Comparison of ENCODE assay signal across 9 mouse cellular contexts in genomic region chr6:88369851-88370635, GRCm38 (mm10).
A peak's percentile ranks its signal among the peaks of the same experiment; 100 is the strongest.
DNase-seq lines count a peak whose midpoint lies in the region; ATAC-seq lines count a peak whose summit lies in the region.
"Had no signal": no experiment of that assay in that cellular context is flagged by ENCODE, and none has a peak within 500 bp of the region (broad histone marks: within the 10 kb centered on the region; RNA-seq: fewer than 3 reads in every experiment).

No protein-coding gene starts in this region.

- no peak overlapping the region for H3K9ac ChIP-seq in heart, embryonic 11.5 days (ENCODE audit: low read depth, low read length)

- H3K27me3 ChIP-seq in heart, embryonic 11.5 days (ENCODE audit: control insufficient read depth, insufficient read depth, low read length) = no peaks in the 10 kb centered on the region
- no peaks in the 10 kb centered on the region for H3K27me3 ChIP-seq in splenic B cell, adult 2 months (ENCODE audit: control insufficient read depth, insufficient read depth, low read length, poor library complexity, severe bottlenecking)
- H3K27me3 ChIP-seq: CH12.LX had no signal

- H3K27ac ChIP-seq in heart, embryonic 11.5 days (ENCODE audit: low read depth, low read length) = no peak overlapping the region

- H3K4me2 ChIP-seq in heart, embryonic 11.5 days = no peak overlapping the region

- H3K36me3 ChIP-seq in heart, embryonic 11.5 days (ENCODE audit: control insufficient read depth, insufficient read depth, low read length) = 0 out of 2 replicates have a peak, but pooled peaks cover 2% of the 10 kb centered on the region
- no peaks in the 10 kb centered on the region for H3K36me3 ChIP-seq in splenic B cell, adult 2 months (ENCODE audit: control insufficient read depth, insufficient read depth, low read length, poor library complexity, severe bottlenecking)

- peak; percentile 97 for DNase-seq in heart, adult 11 months
- peak; percentile 84 for DNase-seq in Muller cell, postnatal 12 days (ENCODE audit: inconsistent ontology term)
- peak; percentile 33 to 60 for DNase-seq in gastrocnemius, postnatal 4 days (ENCODE audit: low spot score in 2 of 2)
- DNase-seq in kidney, postnatal 25 days = peak; percentile 57 to 68
- peak; percentile 3 for DNase-seq in splenic B cell, adult 2 months (ENCODE audit: low read depth, low spot score)
- DNase-seq in yolk sac, embryonic 10.5 days (ENCODE audit: low spot score) = no peak

- no peak overlapping the region for H3K4me3 ChIP-seq in heart, embryonic 11.5 days (ENCODE audit: low read depth, low read length)

- no peak for ATAC-seq in heart, embryonic 11.5 days (replicated peaks; ENCODE audit: insufficient number of reproducible peaks, low FRiP score, low TSS enrichment)
- no peak for ATAC-seq in erythroblast, adult 5-6 weeks (replicated peaks; ENCODE audit: low FRiP score, poor library complexity, severe bottlenecking)

- peaks cover 5% of the 10 kb centered on the region; the same call in 1 of the 2 replicates for H3K4me1 ChIP-seq in heart, embryonic 11.5 days (ENCODE audit: control insufficient read depth, insufficient read depth, low read length)

- no peaks in the 10 kb centered on the region for H3K9me3 ChIP-seq in heart, embryonic 11.5 days (replicated peaks; ENCODE audit: control insufficient read depth, low read length)

- 74% methylated on average over 8 of the region's 8 CpGs for WGBS in heart, embryonic 11.5 days (ENCODE audit: insufficient replicate concordance)
